Mouse (Mus musculus) forebrain, embryonic 14.5 days (tissue): ENCODE measurements around the gene Dclre1c. TPM values are rescaled to one million over a fixed set of nuclear protein-coding genes. Genes with fewer than 3 reads are reported as not detected.
A peak's percentile ranks its signal among the peaks of the same experiment; 100 is the strongest.
"Not testable (repeated sequence)": the region's sequence is repeated elsewhere in the genome, so short reads cannot be mapped to it uniquely, and the experiment has no call there.

Experiments
- ATAC-seq: fragments of 200-750 bp; cut with Nextera tagmentation; 2 replicates; pipeline ENCODE4 v1.8.0; 2017; ENCODE audit warnings: mild to moderate bottlenecking, moderate library complexity
- DNase-seq: peaks from one replicate; pipeline ENCODE4 v3.0.0-alpha.2; 2015; ENCODE audit warnings: low spot score
- H3K27ac ChIP-seq: fragments of 300-500 bp; sonication (generic); 2 replicates; pipeline ENCODE4 v1.5.1; 2014; ENCODE audit warnings: low read depth, mild to moderate bottlenecking, control low read depth, low read length, moderate library complexity
- H3K27me3 ChIP-seq: fragments of 300-500 bp; sonication (generic); replicated peaks from 2 replicates; pipeline ENCODE4 v1.6.1; 2014; ENCODE audit warnings: low read length, control low read depth, mixed read lengths; ENCODE audit not compliant: control insufficient read depth, insufficient read depth
- H3K36me3 ChIP-seq: fragments of 300-500 bp; sonication (generic); 2 replicates; pipeline ENCODE4 v1.6.1; 2014; ENCODE audit warnings: low read length, control low read depth; ENCODE audit not compliant: control insufficient read depth, insufficient read depth
- H3K4me1 ChIP-seq: fragments of 300-500 bp; sonication (generic); 2 replicates; pipeline ENCODE4 v1.6.1; 2014; ENCODE audit warnings: antibody characterized with exemption, low read length, control low read depth; ENCODE audit not compliant: control insufficient read depth, insufficient read depth
- H3K4me2 ChIP-seq: fragments of 300-500 bp; sonication (generic); 2 replicates; pipeline ENCODE4 v1.6.1; 2014; ENCODE audit warnings: mild to moderate bottlenecking, control low read depth, low read length
- H3K4me3 ChIP-seq: fragments of 300-500 bp; sonication (generic); 2 replicates; pipeline ENCODE4 v1.5.1; 2014; ENCODE audit warnings: low read depth, low read length, control low read depth
- H3K9ac ChIP-seq: fragments of 300-500 bp; sonication (generic); 2 replicates; pipeline ENCODE4 v1.6.1; 2014; ENCODE audit warnings: mild to moderate bottlenecking, low read length, control low read depth, moderate library complexity
- H3K9me3 ChIP-seq: fragments of 300-500 bp; sonication (generic); replicated peaks from 2 replicates; pipeline ENCODE4 v1.6.1; 2016; ENCODE audit warnings: low read length, control low read depth, mixed read lengths; ENCODE audit not compliant: control insufficient read depth
- WGBS: fragments of 180-500 bp; shearing (Covaris S2); extraction: QIAGEN DNeasy Blood & Tissue Kit; methylation state at CpG from one replicate; pipeline ENCODE4 v1.1.7; 2014; 5-methylcytosine and 5-hydroxymethylcytosine counted together
- polyA plus RNA-seq: library from polyadenylated mRNA; unstranded; fragments of >200 nt; fragmentation: Nextera tagmentation; extraction: Ambion mirVana; gene quantifications from 2 replicates; pipeline ENCODE4 v1.2.1, GENCODE M21; 2014

Gene Dclre1c
- polyA plus RNA-seq, result 7.3 and 7.8 TPM in 2 replicates

DNA sequence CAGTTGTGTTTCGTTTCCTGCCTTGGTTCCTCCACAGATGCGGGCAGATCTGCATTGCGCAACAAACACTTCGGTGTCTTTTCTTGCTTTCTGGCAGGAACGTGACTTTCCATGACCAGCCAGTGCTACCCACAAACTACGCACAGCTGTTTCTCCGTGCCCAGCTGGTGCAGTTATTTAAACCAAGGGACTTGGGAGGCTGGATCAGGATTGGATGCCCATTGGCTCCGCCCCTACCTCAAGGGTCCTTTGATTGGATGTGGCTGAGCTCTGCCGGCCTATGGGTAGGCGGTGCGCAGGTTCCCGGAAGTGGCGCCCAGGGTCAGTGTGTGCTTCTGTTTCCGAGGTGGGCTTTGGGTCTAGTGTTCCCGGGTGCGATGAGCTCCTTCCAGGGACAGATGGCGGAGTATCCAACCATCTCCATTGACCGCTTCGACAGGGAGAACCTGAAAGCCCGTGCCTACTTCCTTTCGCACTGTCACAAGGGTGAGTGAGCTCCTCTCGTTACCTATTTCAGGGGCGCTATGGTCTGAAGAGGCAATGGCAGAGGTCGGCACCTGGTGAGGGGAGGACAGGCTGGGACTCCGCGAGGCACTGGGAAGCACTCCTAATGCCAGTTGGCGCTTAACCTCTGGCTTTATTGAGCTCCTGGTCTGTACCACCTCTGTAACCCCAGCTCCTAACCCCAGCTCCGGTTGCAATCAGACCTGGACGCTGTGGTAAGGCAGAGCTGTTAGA lies at the start of gene Dclre1c:
Gene Dclre1c (plus strand): TSS at position 291 of the 738 bp plus-strand sequence.
- no peaks in the 10 kb centered on the region for H3K9me3 ChIP-seq
- H3K4me3 ChIP-seq, result peak within 1 kb of the TSS; percentile 71
- ATAC-seq, result peak; percentile 99
- peak; percentile 96 for DNase-seq
- WGBS, result 1% methylated on average over 29 of the region's 29 CpGs
- H3K36me3 ChIP-seq, result peaks cover 3% of the 10 kb centered on the region; the same call in 1 of the 2 replicates
- H3K4me1 ChIP-seq, result peaks cover 8% of the 10 kb centered on the region
- H3K4me2 ChIP-seq, result peak within 1 kb of the TSS; percentile 90
- H3K27me3 ChIP-seq, result no peaks in the 10 kb centered on the region
- peak within 1 kb of the TSS; percentile 67 for H3K9ac ChIP-seq
- H3K27ac ChIP-seq, result no peak within 1 kb of the TSS

- Histone ChIP-seq H3K4me1 (no peaks in the 10 kb centered on the region), H3K4me3 (no peak overlapping the region), H3K4me2 (no peak overlapping the region), H3K27me3 (no peaks in the 10 kb centered on the region), H3K27ac (no peak overlapping the region), H3K9me3 (no peaks in the 10 kb centered on the region), H3K9ac (no peak overlapping the region), H3K36me3 (no peaks in the 10 kb centered on the region)
- 74% methylated on average over 6 of the region's 6 CpGs for WGBS
- DNase-seq (no peak), ATAC-seq (no peak)
These were observed 36.6 kb upstream of the Dclre1c start for GRCm38 (mm10) chr2:3387105-3387860.

GRCm38 (mm10) chr2:3391945-3392344 lies 32.0 kb upstream of the Dclre1c start:
- no peaks in the 10 kb centered on the region for H3K4me1 ChIP-seq
- ATAC-seq (no peak), DNase-seq (no peak)
- H3K9ac ChIP-seq, result no peak overlapping the region
- H3K36me3 ChIP-seq, result no peaks in the 10 kb centered on the region
- no peaks in the 10 kb centered on the region for H3K27me3 ChIP-seq
- H3K27ac ChIP-seq, result no peak overlapping the region
- H3K4me2 ChIP-seq, result no peak overlapping the region
- no peaks in the 10 kb centered on the region for H3K9me3 ChIP-seq
- 71% methylated on average over 2 of the region's 2 CpGs for WGBS
- no peak overlapping the region for H3K4me3 ChIP-seq

GRCm38 (mm10) chr2:3397110-3397509 lies 26.8 kb upstream of the Dclre1c start, which contains the start of gene Olah:
Gene Olah, minus strand, starts transcription at chr2:3397210.
- 64% methylated on average over 10 of the region's 10 CpGs for WGBS
- ATAC-seq, result not testable (repeated sequence)

DNA sequence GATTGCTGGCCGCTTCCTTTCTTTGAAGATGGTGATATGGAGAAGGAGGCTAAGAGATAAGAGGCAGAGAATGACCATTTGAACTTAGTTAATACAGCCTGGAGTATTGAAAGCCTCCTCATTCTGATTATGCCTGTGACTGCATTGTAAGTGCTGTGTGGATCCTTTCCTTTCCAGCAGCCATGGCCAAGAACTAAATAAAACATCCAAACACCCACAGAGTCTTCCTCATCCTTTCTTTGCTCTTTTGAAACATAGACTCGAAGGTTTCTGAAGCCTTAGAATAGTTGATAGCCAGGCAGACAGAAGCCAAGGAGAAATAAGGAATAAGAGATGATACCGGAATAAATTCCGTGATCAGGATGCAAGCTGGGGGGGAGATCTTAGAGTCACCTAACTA lies 17.9 kb upstream of the Dclre1c start:
- no peak overlapping the region for H3K27ac ChIP-seq
- H3K27me3 ChIP-seq, result no peaks in the 10 kb centered on the region
- no peak overlapping the region for H3K4me3 ChIP-seq
- no peaks in the 10 kb centered on the region for H3K36me3 ChIP-seq
- 83% methylated on average over 4 of the region's 4 CpGs for WGBS
- H3K4me2 ChIP-seq, result no peak overlapping the region
- no peaks in the 10 kb centered on the region for H3K4me1 ChIP-seq
- DNase-seq (no peak), ATAC-seq (no peak)
- no peaks in the 10 kb centered on the region for H3K9me3 ChIP-seq
- no peak overlapping the region for H3K9ac ChIP-seq

More at GRCm38 (mm10) chr2:3397110-3397509, 26.8 kb upstream of the Dclre1c start, which contains the start of gene Olah:
- not testable (repeated sequence) for DNase-seq, H3K9me3 ChIP-seq, H3K4me3 ChIP-seq, H3K4me2 ChIP-seq, H3K4me1 ChIP-seq, H3K27me3 ChIP-seq, H3K36me3 ChIP-seq, H3K9ac ChIP-seq, H3K27ac ChIP-seq

GRCm38 (mm10) chr2:3407756-3408155 lies 16.2 kb upstream of the Dclre1c start:
- no peaks in the 10 kb centered on the region for H3K27me3 ChIP-seq
- no peak overlapping the region for H3K4me3 ChIP-seq
- H3K36me3 ChIP-seq, result no peaks in the 10 kb centered on the region
- H3K9me3 ChIP-seq, result no peaks in the 10 kb centered on the region
- no peaks in the 10 kb centered on the region for H3K4me1 ChIP-seq
- WGBS, result 82% methylated on average over 7 of the region's 7 CpGs
- no peak overlapping the region for H3K9ac ChIP-seq
- ATAC-seq (no peak), DNase-seq (no peak)
- no peak overlapping the region for H3K4me2 ChIP-seq
- no peak overlapping the region for H3K27ac ChIP-seq

DNA sequence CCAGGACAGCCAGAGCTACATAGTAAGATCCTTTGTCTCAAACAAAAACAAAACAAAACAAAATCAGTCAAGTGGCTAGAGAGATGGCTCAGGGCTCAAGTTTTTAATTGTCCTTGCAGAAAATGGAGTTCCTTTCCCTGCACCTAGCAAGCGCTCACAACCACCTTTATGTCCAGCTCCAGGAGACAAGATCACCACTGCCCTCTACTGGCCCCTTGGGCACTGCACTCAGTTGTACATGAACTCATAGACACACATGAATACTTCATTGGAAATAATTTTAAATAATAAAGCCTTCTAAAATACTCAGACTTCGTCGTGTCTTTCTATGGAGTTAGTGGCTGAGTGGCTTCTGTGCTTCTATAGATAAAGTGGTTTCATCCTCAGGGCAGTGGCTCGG lies 9.7 kb upstream of the Dclre1c start:
- H3K4me3 ChIP-seq, result no peak overlapping the region
- no peak overlapping the region for H3K4me2 ChIP-seq
- no peak overlapping the region for H3K9ac ChIP-seq
- H3K36me3 ChIP-seq, result no peaks in the 10 kb centered on the region
- DNase-seq, result peak; percentile 76
- no peaks in the 10 kb centered on the region for H3K4me1 ChIP-seq
- H3K9me3 ChIP-seq, result no peaks in the 10 kb centered on the region
- no peak for ATAC-seq
- 25% methylated on average over 4 of the region's 4 CpGs for WGBS
- 0 out of 2 replicates have a peak, but pooled peaks cover 5% of the 10 kb centered on the region for H3K27me3 ChIP-seq
- H3K27ac ChIP-seq, result no peak overlapping the region

DNA sequence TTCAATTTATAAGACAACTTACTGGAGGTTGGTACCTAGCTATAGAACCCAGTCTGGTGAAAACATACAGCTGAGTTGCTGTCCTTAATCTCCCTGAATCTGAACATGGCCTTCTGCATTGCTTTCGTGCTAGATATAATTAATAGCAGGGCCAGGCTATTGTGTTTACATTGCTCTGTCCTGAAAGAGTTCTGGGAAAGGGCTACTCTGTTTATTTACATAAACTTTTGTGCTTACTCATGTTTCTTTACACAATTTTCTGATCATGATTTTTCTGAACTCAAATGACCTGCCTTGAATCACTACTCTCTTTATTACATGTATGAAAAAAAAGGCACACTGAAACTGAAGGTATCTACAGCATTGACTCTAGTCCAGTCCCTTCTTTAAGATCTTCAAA lies 8.3 kb upstream of the Dclre1c start:
- Histone ChIP-seq H3K36me3 (no peaks in the 10 kb centered on the region), H3K4me1 (peaks cover 2% of the 10 kb centered on the region; the same call in 1 of the 2 replicates), H3K4me2 (no peak overlapping the region), H3K9ac (no peak overlapping the region), H3K27me3 (0 out of 2 replicates have a peak, but pooled peaks cover 5% of the 10 kb centered on the region), H3K4me3 (no peak overlapping the region), H3K27ac (no peak overlapping the region), H3K9me3 (no peaks in the 10 kb centered on the region)
- ATAC-seq (no peak), DNase-seq (no peak)
- WGBS, result 57% methylated on average over 1 of the region's 1 CpGs
